Mouse (Mus musculus) limb, embryonic 12.5 days (tissue): ENCODE results near the gene Sult2a4. TPM values are rescaled to one million over a fixed set of nuclear protein-coding genes. Genes with fewer than 3 reads are reported as not detected.
"Not testable (repeated sequence)": the region's sequence is repeated elsewhere in the genome, so short reads cannot be mapped to it uniquely, and the experiment has no call there.

Experiments
- ATAC-seq: fragments of 200-750 bp; cut with Nextera tagmentation; 2 replicates; pipeline ENCODE4 v1.8.0; 2017; ENCODE audit warnings: low read depth, moderate TSS enrichment; ENCODE audit not compliant: insufficient number of reproducible peaks, insufficient read depth, low FRiP score, low TSS enrichment
- H3K27ac ChIP-seq: fragments of 300-500 bp; sonication (generic); 2 replicates; pipeline ENCODE4 v1.5.1; 2016; ENCODE audit warnings: mild to moderate bottlenecking, moderate library complexity
- H3K27me3 ChIP-seq: fragments of 300-500 bp; sonication (generic); 2 replicates; pipeline ENCODE4 v1.6.1; 2016; ENCODE audit warnings: mild to moderate bottlenecking, moderate library complexity
- H3K36me3 ChIP-seq: fragments of 300-500 bp; sonication (generic); 2 replicates; pipeline ENCODE4 v1.6.1; 2016; ENCODE audit warnings: mild to moderate bottlenecking, moderate library complexity
- H3K4me1 ChIP-seq: fragments of 300-500 bp; sonication (generic); replicated peaks from 2 replicates; pipeline ENCODE4 v1.6.1; 2016
- H3K4me2 ChIP-seq: fragments of 300-500 bp; sonication (generic); 2 replicates; pipeline ENCODE4 v1.6.1; 2016; ENCODE audit warnings: mild to moderate bottlenecking, moderate library complexity
- H3K4me3 ChIP-seq: fragments of 300-500 bp; sonication (generic); replicated peaks from 2 replicates; pipeline ENCODE4 v1.5.1; 2016; ENCODE audit warnings: mild to moderate bottlenecking
- H3K9ac ChIP-seq: fragments of 300-500 bp; sonication (generic); replicated peaks from 2 replicates; pipeline ENCODE4 v1.6.1; 2016; ENCODE audit warnings: mild to moderate bottlenecking, moderate library complexity
- H3K9me3 ChIP-seq: fragments of 300-500 bp; sonication (generic); 2 replicates; pipeline ENCODE4 v1.6.1; 2016; ENCODE audit warnings: mild to moderate bottlenecking, moderate library complexity
- WGBS: fragments of 180-500 bp; shearing (Covaris S2); methylation state at CpG from one replicate; pipeline ENCODE4 v1.1.7; 2016; 5-methylcytosine and 5-hydroxymethylcytosine counted together
- polyA plus RNA-seq: library from polyadenylated mRNA; unstranded; fragments of >200 nt; fragmentation: Nextera tagmentation; extraction: Ambion mirVana; gene quantifications from 2 replicates; pipeline ENCODE4 v1.2.1, GENCODE M21; 2016

Gene Sult2a4
- polyA plus RNA-seq, result not detected in 2 replicates

GRCm38 (mm10) chr7:13989507-13989906 lies at the start of gene Sult2a4:
Gene Sult2a4 (minus strand): TSS chr7:13989607.
- not testable (repeated sequence) for H3K4me3 ChIP-seq, H3K4me2 ChIP-seq, H3K9ac ChIP-seq, H3K36me3 ChIP-seq, ATAC-seq, H3K4me1 ChIP-seq, H3K27me3 ChIP-seq, H3K27ac ChIP-seq, H3K9me3 ChIP-seq
- WGBS, result 89% methylated on average over 6 of the region's 6 CpGs

- not testable (repeated sequence) for H3K9ac ChIP-seq, H3K27ac ChIP-seq, ATAC-seq, H3K27me3 ChIP-seq, H3K36me3 ChIP-seq, H3K4me3 ChIP-seq, H3K4me2 ChIP-seq, H3K4me1 ChIP-seq
- peaks cover 12% of the 10 kb centered on the region; the same call in 1 of the 2 replicates for H3K9me3 ChIP-seq
Observed at GRCm38 (mm10) chr7:14030831-14031230, 41.4 kb upstream of the Sult2a4 start.

GRCm38 (mm10) chr7:14013083-14013482 lies 23.7 kb upstream of the Sult2a4 start:
- no peak overlapping the region for H3K4me2 ChIP-seq
- no peaks in the 10 kb centered on the region for H3K4me1 ChIP-seq
- peaks cover 19% of the 10 kb centered on the region for H3K9me3 ChIP-seq
- no peaks in the 10 kb centered on the region for H3K36me3 ChIP-seq
- H3K27ac ChIP-seq, result no peak overlapping the region
- H3K9ac ChIP-seq, result no peak overlapping the region
- no peak overlapping the region for H3K4me3 ChIP-seq
- H3K27me3 ChIP-seq, result no peaks in the 10 kb centered on the region
- 80% methylated on average over 8 of the region's 8 CpGs for WGBS
- no peak for ATAC-seq

- not testable (repeated sequence) for H3K9ac ChIP-seq, H3K4me2 ChIP-seq, H3K27ac ChIP-seq, H3K27me3 ChIP-seq, H3K4me3 ChIP-seq, ATAC-seq, H3K4me1 ChIP-seq, H3K36me3 ChIP-seq
- H3K9me3 ChIP-seq, result peaks cover 15% of the 10 kb centered on the region
Observed at GRCm38 (mm10) chr7:14010686-14011085, 21.3 kb upstream of the Sult2a4 start.

Other genes starting within 250 kb of the Sult2a4 start
- gene Sult2a1, start 152.2 kb downstream of the Sult2a4 start, polyA plus RNA-seq, result not detected in 2 replicates
- gene Sult2a3, start 133.4 kb upstream of the Sult2a4 start, polyA plus RNA-seq, result not detected in 2 replicates